Mouse (Mus musculus) spleen, postnatal 10 days (tissue): ENCODE measurements around the gene Fance.
"Not testable (repeated sequence)": the region's sequence is repeated elsewhere in the genome, so short reads cannot be mapped to it uniquely, and the experiment has no call there.

Experiments used
- DNase-seq, 2 experiments: peaks; one replicate each; pipeline ENCODE4 v3.0.0; 2021 to 2022; ENCODE audit warnings: low spot score in 2 of 2

Fance gene

GRCm38 (mm10) chr17:28293716-28294115 is 19.6 kb upstream of the Fance start:
- DNase-seq, result no peak

- DNase-seq, result no peak
Observed at GRCm38 (mm10) chr17:28294449-28295333, 18.6 kb upstream of the Fance start.

- DNase-seq, result no peak
Observed at GRCm38 (mm10) chr17:28298888-28299287, 14.4 kb upstream of the Fance start.

- no peak for DNase-seq
Observed at GRCm38 (mm10) chr17:28299669-28300320, 13.5 kb upstream of the Fance start.

- DNase-seq, result no peak
Observed at GRCm38 (mm10) chr17:28300323-28300722, 13.0 kb upstream of the Fance start.

GRCm38 (mm10) chr17:28300850-28301249 is 12.5 kb upstream of the Fance start:
- DNase-seq, result no peak

- DNase-seq, result no peak
Observed at GRCm38 (mm10) chr17:28305172-28305571, 8.1 kb upstream of the Fance start.

- peak; percentile 85 to 92 for DNase-seq
Observed at GRCm38 (mm10) chr17:28308297-28309195, 4.8 kb upstream of the Fance start.

GRCm38 (mm10) chr17:28310831-28311230 is 2.5 kb upstream of the Fance start:
- DNase-seq, result no peak

- no peak for DNase-seq
Observed at GRCm38 (mm10) chr17:28311366-28312132, 1.8 kb upstream of the Fance start.

- peak; percentile 32 to 70 for DNase-seq
Observed at GRCm38 (mm10) chr17:28312232-28313211, 797 bp upstream of the Fance start.

GRCm38 (mm10) chr17:28313880-28314225 is 534 bp downstream of the Fance start:
- peak in 1 of 2 experiments; percentile 47 for DNase-seq

GRCm38 (mm10) chr17:28315611-28316160 is 2.4 kb downstream of the Fance start:
- no peak for DNase-seq

- DNase-seq, result no peak
Observed at GRCm38 (mm10) chr17:28316476-28316875, 3.2 kb downstream of the Fance start.

GRCm38 (mm10) chr17:28317091-28317490 is 3.8 kb downstream of the Fance start:
- DNase-seq, result no peak

- no peak for DNase-seq
Observed at GRCm38 (mm10) chr17:28317725-28318124, 4.4 kb downstream of the Fance start.

- no peak for DNase-seq
Observed at GRCm38 (mm10) chr17:28321700-28322099, 8.4 kb downstream of the Fance start.

GRCm38 (mm10) chr17:28323786-28324185 is 10.5 kb downstream of the Fance start:
- DNase-seq, result no peak

- DNase-seq, result not testable (repeated sequence)
Observed at GRCm38 (mm10) chr17:28324416-28324815, 11.1 kb downstream of the Fance start.

GRCm38 (mm10) chr17:28325751-28326150 is 12.4 kb downstream of the Fance start:
- no peak for DNase-seq
